Mouse (Mus musculus) C2C12 (cell line): Measurements from ENCODE around the gene Dgcr2. TPM values are rescaled to one million over a fixed set of nuclear protein-coding genes. Genes with fewer than 3 reads are reported as not detected.

Source experiments
- H3K27me3 ChIP-seq: one replicate; pipeline ENCODE4 v1.6.1; 2011; ENCODE audit not compliant: control insufficient read depth, insufficient read depth, insufficient read length
- H3K36me3 ChIP-seq: one replicate; pipeline ENCODE4 v1.6.1; 2011; ENCODE audit not compliant: control insufficient read depth, insufficient read depth
- H3K4me3 ChIP-seq: one replicate; pipeline ENCODE4 v1.5.1; 2011; ENCODE audit warnings: mild to moderate bottlenecking, control low read depth; ENCODE audit not compliant: poor library complexity, insufficient read depth, severe bottlenecking
- H3K79me2 ChIP-seq: one replicate; pipeline ENCODE4 v1.6.1; 2011; ENCODE audit not compliant: control insufficient read depth, insufficient read depth
- H3K79me3 ChIP-seq: one replicate; pipeline ENCODE4 v1.6.1; 2011; ENCODE audit warnings: low read depth, control low read depth
- H3ac ChIP-seq: one replicate; pipeline ENCODE3; 2011; ENCODE audit warnings: low read depth; ENCODE audit not compliant: control insufficient read depth, insufficient read length
- CEBPB ChIP-seq: IDR thresholded peaks from one replicate; pipeline ENCODE4 v1.6.1; 2011; ENCODE audit warnings: low read depth, mild to moderate bottlenecking, control low read depth, moderate library complexity
- CTCF ChIP-seq: IDR thresholded peaks from one replicate; pipeline ENCODE4 v1.5.1; 2011; ENCODE audit not compliant: control insufficient read depth, insufficient read depth, insufficient read length
- FOSL1 ChIP-seq: IDR thresholded peaks from one replicate; pipeline ENCODE4 v1.8.0; 2011; ENCODE audit warnings: mild to moderate bottlenecking, low read length; ENCODE audit not compliant: poor library complexity, insufficient read depth, severe bottlenecking
- MAX ChIP-seq: IDR thresholded peaks from one replicate; pipeline ENCODE4 v1.6.1; 2011; ENCODE audit warnings: mild to moderate bottlenecking, control low read depth
- MYOD1 ChIP-seq: IDR thresholded peaks from one replicate; pipeline ENCODE4 v1.6.1; 2011; ENCODE audit warnings: low read depth; ENCODE audit not compliant: control insufficient read depth, insufficient read length
- MYOG ChIP-seq: IDR thresholded peaks from one replicate; pipeline ENCODE4 v1.6.1; 2011; ENCODE audit not compliant: control insufficient read depth, insufficient read length; ENCODE audit errors: extremely low read depth
- USF1 ChIP-seq: IDR thresholded peaks from one replicate; pipeline ENCODE4 v1.6.1; 2011; ENCODE audit warnings: low read depth, mild to moderate bottlenecking, control low read depth, moderate library complexity
- long read RNA-seq, 2 experiments: library from polyadenylated mRNA; unstranded; transcript quantifications; one replicate each; pipeline ENCODE4 v2.0.0; 2019 to 2020
- polyA plus RNA-seq: library from polyadenylated mRNA; unstranded; fragments of >200 nt; fragmentation: generic; extraction: Trizol; gene quantifications from one replicate; pipeline ENCODE4 v1.2.1, GENCODE M21; 2012; ENCODE audit warnings: missing spikeins

Gene Dgcr2
- polyA plus RNA-seq, result 41.9 TPM
- long read RNA-seq, experiment 1, full-length matches to known transcripts, result 9 of 21 reads
- long read RNA-seq, experiment 1, partial matches to known transcripts, result 2 of 21 reads
- long read RNA-seq, experiment 1, other reads (novel, unspliced or antisense), result 10 of 21 reads
- long read RNA-seq, experiment 2, full-length matches to known transcripts, result 232 of 246 reads
- long read RNA-seq, experiment 2, partial matches to known transcripts, result 3 of 246 reads
- long read RNA-seq, experiment 2, other reads (novel, unspliced or antisense), result 11 of 246 reads

DNA sequence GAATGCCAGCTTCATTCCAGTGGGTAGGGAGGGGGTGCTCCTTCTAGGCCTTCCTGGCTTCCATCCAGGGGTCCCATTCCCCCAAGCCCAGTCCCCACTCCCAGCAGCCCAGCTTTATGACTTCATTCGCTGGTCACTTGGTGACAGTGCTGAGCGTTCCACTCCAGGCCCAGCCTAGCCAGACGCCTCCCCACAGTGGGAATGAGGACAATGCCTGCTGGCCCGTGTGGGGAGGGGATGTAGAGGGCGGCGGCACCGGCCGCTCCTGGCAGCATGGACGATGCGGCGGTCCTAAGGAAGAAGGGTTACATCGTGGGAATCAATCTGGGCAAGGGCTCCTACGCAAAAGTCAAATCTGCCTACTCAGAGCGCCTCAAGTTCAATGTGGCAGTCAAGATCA is at the start of gene Dgcr2, which contains the start of gene Tssk2:
Gene Dgcr2, minus strand, starts transcription at position 101 of the 400 bp plus-strand sequence.
Gene Tssk2, plus strand, starts transcription at position 176 of the 400 bp plus-strand sequence.
- H3K36me3 ChIP-seq, result peaks cover 29% of the 10 kb centered on the region

DNA sequence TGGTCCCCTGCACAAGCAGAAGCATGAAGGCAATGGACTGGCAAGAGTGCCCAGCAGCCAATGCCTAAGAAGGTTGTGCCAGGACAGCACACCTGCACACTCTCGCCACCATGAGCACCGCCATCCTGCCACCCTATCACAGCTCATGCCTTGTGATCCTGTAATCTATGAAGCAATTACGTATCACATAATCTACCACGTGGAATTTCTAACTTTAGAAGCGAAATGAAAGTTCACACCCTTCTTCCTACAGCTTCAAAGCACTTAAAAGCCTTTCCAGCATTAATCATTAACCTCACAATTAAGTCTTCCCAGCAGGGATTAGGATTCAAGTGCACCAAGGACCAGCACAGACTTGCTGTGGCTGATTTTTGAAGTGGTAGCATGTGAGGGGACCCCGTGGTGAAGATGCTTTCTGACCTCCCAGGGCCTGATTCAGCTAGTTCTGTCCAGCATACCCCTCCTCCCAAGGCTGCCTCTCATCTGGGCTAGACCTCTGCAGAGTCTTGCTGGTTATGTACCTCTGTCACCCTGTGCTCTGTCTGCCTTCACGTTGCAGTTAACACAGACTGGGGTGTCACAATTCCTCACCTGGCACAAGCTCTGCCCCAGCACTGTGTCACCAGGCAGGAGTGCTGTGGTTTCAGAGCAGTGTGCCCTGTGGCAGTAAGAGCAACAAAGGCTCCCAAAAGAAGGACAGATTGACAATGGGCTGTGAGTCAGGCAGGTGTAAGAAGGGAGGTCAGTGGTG is 46.9 kb upstream of the Dgcr2 start:
- no peaks in the 10 kb centered on the region for H3K36me3 ChIP-seq
- TF ChIP-seq MYOG (no peak), USF1 (no peak), FOSL1 (no peak), CTCF (no peak), MAX (no peak)
- H3ac ChIP-seq, result no peak overlapping the region
- H3K79me3 ChIP-seq, result no peaks in the 10 kb centered on the region
- no peaks in the 10 kb centered on the region for H3K79me2 ChIP-seq
- H3K4me3 ChIP-seq, result no peak overlapping the region
- H3K27me3 ChIP-seq, result peaks cover 5% of the 10 kb centered on the region

More for the DNA sequence above, at the start of gene Dgcr2, which contains the start of gene Tssk2:
- Histone ChIP-seq H3ac (no peak within 1 kb of the TSS), H3K4me3 (no peak within 1 kb of the TSS), H3K79me3 (no peaks in the 10 kb centered on the region), H3K79me2 (no peaks in the 10 kb centered on the region), H3K27me3 (no peaks in the 10 kb centered on the region)
- TF ChIP-seq USF1 (no peak), CEBPB (no peak), MAX (no peak), MYOD1 (no peak), MYOG (no peak), CTCF (no peak)

DNA sequence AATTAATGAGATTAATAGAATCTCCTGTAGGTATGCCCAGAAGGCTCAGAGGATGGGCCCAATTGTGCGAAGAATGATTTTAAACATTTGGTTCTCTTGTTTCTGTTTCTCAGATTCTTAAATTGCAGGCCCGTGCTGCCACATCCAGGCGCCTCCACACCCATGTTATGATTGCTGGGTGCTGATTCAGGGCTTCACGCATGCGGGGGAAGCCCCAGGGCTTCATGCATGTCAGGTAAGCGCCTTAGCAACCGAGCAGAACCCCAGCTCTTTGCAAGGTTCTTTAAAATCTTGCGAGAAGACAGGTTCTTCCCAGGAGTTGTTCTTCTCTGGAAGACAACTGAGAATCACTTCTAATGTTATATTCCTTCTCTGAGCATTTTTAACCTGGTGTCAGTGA is 45.1 kb upstream of the Dgcr2 start:
- Histone ChIP-seq H3K36me3 (no peaks in the 10 kb centered on the region), H3K27me3 (peaks cover 5% of the 10 kb centered on the region), H3K79me2 (no peaks in the 10 kb centered on the region), H3K4me3 (no peak overlapping the region), H3ac (no peak overlapping the region), H3K79me3 (no peaks in the 10 kb centered on the region)
- TF ChIP-seq MAX, result no peak
- TF ChIP-seq MYOG, result no peak
- TF ChIP-seq MYOD1, result no peak
- no peak for TF ChIP-seq CEBPB
- no peak for TF ChIP-seq USF1
- TF ChIP-seq CTCF, result no peak
- TF ChIP-seq FOSL1, result no peak

GRCm38 (mm10) chr16:17939255-17939751 is 40.9 kb upstream of the Dgcr2 start:
- H3K27me3 ChIP-seq, result peaks cover 33% of the 10 kb centered on the region
- TF ChIP-seq MAX (no peak), USF1 (no peak), MYOG (no peak), CTCF (no peak), FOSL1 (no peak), CEBPB (no peak), MYOD1 (no peak)

GRCm38 (mm10) chr16:17938821-17939220 is 40.5 kb upstream of the Dgcr2 start:
- H3K79me3 ChIP-seq, result no peaks in the 10 kb centered on the region
- H3ac ChIP-seq, result no peak overlapping the region
- no peaks in the 10 kb centered on the region for H3K36me3 ChIP-seq
- peaks cover 38% of the 10 kb centered on the region for H3K27me3 ChIP-seq
- no peaks in the 10 kb centered on the region for H3K79me2 ChIP-seq
- no peak overlapping the region for H3K4me3 ChIP-seq
- TF ChIP-seq MYOD1, result no peak
- no peak for TF ChIP-seq MAX
- no peak for TF ChIP-seq CEBPB
- peak; percentile 80 for TF ChIP-seq CTCF
- TF ChIP-seq MYOG, result no peak

More at GRCm38 (mm10) chr16:17939255-17939751, 40.9 kb upstream of the Dgcr2 start:
- Histone ChIP-seq H3K79me3 (no peaks in the 10 kb centered on the region), H3ac (no peak overlapping the region), H3K36me3 (no peaks in the 10 kb centered on the region), H3K4me3 (no peak overlapping the region), H3K79me2 (no peaks in the 10 kb centered on the region)
